Mouse (Mus musculus): ENCODE results near the gene Sec1. TPM values are rescaled to one million over a fixed set of nuclear protein-coding genes. Genes with fewer than 3 reads are reported as not detected.

Gene Sec1
- polyA plus RNA-seq, 1 experiment from 2014 or later: 0.32 TPM

DNA sequence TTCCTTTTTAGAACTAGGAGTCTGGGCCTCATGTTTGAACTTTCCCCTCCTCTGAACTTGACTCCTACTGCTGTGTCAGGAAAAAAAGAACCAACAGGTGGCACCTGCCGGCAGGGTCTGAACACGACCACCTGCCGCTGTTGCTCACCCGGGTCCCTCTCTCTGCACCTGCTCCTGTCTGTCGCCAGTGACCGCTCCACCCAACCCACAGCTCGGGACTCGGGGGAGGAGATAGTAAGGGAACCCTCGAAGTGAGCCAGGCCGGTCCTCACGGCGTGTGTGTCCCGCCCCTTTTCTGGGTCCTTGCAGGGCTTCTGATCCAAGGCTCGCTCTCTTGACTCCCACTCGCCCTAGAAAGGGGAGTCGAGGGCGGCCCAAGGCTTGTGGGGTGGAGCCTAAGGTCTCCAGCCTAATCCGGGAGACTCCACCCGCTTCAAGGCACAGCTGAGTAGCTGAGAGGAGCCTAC lies 54.6 kb downstream of the Sec1 start, which contains the start of gene Mamstr:
TSS of gene Mamstr (plus strand) at position 417 of the 467 bp plus-strand sequence.
- H3K27ac ChIP-seq (replicated peaks): peak within 1 kb of the TSS; percentile 29
- H3K36me3 ChIP-seq: peaks cover 11% of the 10 kb centered on the region
- H3K9me3 ChIP-seq (replicated peaks): 0 out of 2 replicates have a peak, but pooled peaks cover 4% of the 10 kb centered on the region
- peaks cover 24% of the 10 kb centered on the region for H3K27me3 ChIP-seq (ENCODE audit: low read depth, poor library complexity, severe bottlenecking)
- no peak for DNase-seq (ENCODE audit: low spot score)
- H3K4me3 ChIP-seq: no peak within 1 kb of the TSS
- WGBS: 21% methylated on average over 19 of the region's 19 CpGs
- peaks cover 60% of the 10 kb centered on the region for H3K4me1 ChIP-seq

- WGBS: 19% methylated on average over 29 of the region's 29 CpGs
- Histone ChIP-seq H3K4me3 (peak overlapping the region; percentile 46), H3K36me3 (peaks cover 11% of the 10 kb centered on the region), H3K4me1 (peaks cover 52% of the 10 kb centered on the region), H3K27me3 (ENCODE audit: low read depth, poor library complexity, severe bottlenecking) (peaks cover 24% of the 10 kb centered on the region), H3K9me3 (replicated peaks) (0 out of 2 replicates have a peak, but pooled peaks cover 4% of the 10 kb centered on the region), H3K27ac (replicated peaks) (peak overlapping the region; percentile 74)
- peak; percentile 96 for DNase-seq (ENCODE audit: low spot score)
These were observed 55.4 kb downstream of the Sec1 start for GRCm38 (mm10) chr7:45638623-45639401.

- WGBS: 96% methylated on average over 6 of the region's 6 CpGs
- Histone ChIP-seq H3K27me3 (ENCODE audit: low read depth, poor library complexity, severe bottlenecking) (peaks cover 35% of the 10 kb centered on the region), H3K36me3 (peaks cover 11% of the 10 kb centered on the region), H3K27ac (replicated peaks) (no peak overlapping the region), H3K9me3 (replicated peaks) (0 out of 2 replicates have a peak, but pooled peaks cover 4% of the 10 kb centered on the region), H3K4me3 (peak overlapping the region; percentile 46; the same call in 1 of the 2 replicates), H3K4me1 (peaks cover 46% of the 10 kb centered on the region)
- DNase-seq (ENCODE audit: low spot score): no peak
These were observed 56.5 kb downstream of the Sec1 start for GRCm38 (mm10) chr7:45637710-45638109.

DNA sequence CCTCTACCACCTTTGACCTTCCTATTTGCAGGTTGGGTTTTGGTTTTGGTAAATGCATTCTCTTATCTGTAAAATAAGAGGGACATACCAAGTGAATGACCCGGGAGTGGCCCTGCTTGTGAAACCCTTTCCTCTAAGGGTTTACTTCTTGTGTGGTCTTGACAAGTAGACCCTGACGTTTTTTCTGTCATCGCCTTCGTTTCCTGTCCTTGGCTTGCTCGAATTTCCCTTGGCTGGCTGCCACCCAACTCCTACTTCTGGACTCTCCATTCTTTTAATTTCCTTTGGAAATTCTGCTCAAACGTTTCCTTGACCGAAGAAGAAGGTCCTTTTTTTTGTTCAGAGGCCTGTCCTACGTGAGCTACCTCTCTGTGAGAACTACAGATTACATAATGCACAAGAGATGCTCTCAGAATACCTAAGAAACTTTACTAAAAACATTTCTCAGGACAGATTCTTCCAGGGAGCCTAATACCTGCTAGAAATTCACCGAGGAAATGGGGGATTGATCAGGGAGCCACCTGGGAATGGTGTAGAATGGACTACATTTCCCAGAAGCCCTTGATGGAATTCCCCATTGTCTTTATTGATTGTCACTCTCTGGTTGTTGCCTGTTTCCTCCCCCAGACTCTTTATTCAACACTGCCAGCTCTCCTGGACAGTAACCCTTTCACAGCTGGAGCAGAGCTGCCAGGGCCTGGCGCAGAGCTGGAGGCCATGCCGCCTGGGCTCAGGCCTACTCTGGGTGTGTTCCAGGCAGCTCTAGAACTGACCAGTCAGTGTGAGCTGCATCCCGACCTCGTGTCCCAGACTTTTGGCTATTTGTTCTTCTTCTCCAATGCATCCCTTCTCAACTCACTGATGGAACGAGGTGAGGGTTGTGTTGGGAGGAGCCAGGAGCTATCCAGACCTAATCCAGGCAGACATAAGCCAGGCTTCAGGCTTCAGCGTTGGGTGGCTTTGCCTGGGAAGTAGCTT lies 58.2 kb downstream of the Sec1 start:
- Histone ChIP-seq H3K4me3 (no peak overlapping the region), H3K27me3 (ENCODE audit: low read depth, poor library complexity, severe bottlenecking) (peaks cover 47% of the 10 kb centered on the region), H3K36me3 (peaks cover 11% of the 10 kb centered on the region), H3K9me3 (replicated peaks) (0 out of 2 replicates have a peak, but pooled peaks cover 4% of the 10 kb centered on the region), H3K4me1 (peaks cover 39% of the 10 kb centered on the region), H3K27ac (replicated peaks) (no peak overlapping the region)
- no peak for DNase-seq (ENCODE audit: low spot score)
- WGBS: 86% methylated on average over 15 of the region's 15 CpGs

DNA sequence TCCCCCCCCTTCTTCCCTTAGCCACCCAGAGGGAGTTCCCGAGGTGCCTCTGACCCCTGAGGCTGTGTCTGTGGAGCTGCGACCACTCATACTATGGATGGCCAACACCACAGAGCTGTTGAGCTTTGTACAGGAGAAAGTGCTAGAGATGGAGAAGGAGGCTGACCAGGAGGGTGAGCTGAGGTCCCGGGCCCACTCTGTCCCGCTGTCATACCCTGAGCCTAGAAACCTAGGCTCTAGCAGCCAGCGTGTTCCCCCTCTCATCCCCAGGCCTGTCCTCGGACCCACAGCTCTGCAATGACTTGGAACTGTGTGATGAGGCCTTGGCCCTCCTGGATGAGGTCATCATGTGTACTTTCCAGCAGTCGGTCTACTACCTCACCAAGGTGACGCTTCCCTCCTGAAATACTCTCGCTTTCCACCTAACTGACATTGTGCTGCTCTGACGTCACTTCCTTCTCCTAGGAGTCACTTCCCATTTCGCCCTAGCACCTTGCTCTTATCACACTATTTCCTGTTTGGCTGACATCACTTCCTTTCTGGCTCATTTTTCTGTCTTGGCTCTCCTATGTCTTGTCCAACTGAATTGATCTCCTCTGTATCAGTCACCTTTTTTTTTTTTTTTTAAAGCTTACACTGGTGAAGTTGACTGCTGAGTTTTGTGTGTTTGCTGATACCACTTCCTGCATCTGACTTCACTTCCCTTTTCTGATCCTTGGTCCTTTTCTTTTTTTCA lies 59.1 kb downstream of the Sec1 start:
- Histone ChIP-seq H3K36me3 (peaks cover 11% of the 10 kb centered on the region), H3K27ac (replicated peaks) (no peak overlapping the region), H3K9me3 (replicated peaks) (0 out of 2 replicates have a peak, but pooled peaks cover 4% of the 10 kb centered on the region), H3K4me3 (no peak overlapping the region), H3K4me1 (peaks cover 31% of the 10 kb centered on the region), H3K27me3 (ENCODE audit: low read depth, poor library complexity, severe bottlenecking) (peaks cover 48% of the 10 kb centered on the region)
- whole genome bisulfite sequencing: 92% methylated on average over 11 of the region's 11 CpGs
- DNase-seq (ENCODE audit: low spot score): no peak

DNA sequence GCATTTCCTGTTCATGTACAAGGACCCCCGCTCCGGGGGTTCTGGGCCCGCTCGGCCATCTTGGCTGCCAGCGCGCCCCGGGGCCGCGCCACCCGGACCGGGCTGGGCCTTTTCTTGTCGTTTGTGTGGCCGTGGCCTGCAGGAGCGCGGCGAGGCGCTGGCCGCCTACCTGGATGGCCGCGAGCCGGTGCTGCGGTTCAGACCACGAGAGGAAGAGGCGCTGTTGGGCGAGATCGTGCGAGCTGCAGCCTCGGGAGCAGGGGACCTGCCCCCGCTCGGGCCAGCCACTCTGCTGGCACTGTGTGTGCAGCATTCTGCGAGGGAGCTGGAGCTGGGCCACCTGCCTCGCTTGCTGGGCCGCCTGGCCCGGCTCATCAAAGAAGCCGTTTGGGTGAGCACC lies 61.7 kb downstream of the Sec1 start:
- Histone ChIP-seq H3K27ac (replicated peaks) (peak overlapping the region; percentile 77), H3K4me1 (peaks cover 18% of the 10 kb centered on the region), H3K9me3 (replicated peaks) (0 out of 2 replicates have a peak, but pooled peaks cover 4% of the 10 kb centered on the region), H3K4me3 (peak overlapping the region; percentile 45), H3K36me3 (peaks cover 11% of the 10 kb centered on the region), H3K27me3 (ENCODE audit: low read depth, poor library complexity, severe bottlenecking) (peaks cover 61% of the 10 kb centered on the region)
- WGBS: 22% methylated on average over 35 of the region's 35 CpGs
- peak; percentile 58 for DNase-seq (ENCODE audit: low spot score)

GRCm38 (mm10) chr7:45630064-45630907 lies 63.9 kb downstream of the Sec1 start:
- Histone ChIP-seq H3K4me3 (no peak overlapping the region), H3K27me3 (ENCODE audit: low read depth, poor library complexity, severe bottlenecking) (peaks cover 82% of the 10 kb centered on the region)
- no peak for DNase-seq (ENCODE audit: low spot score)

DNA sequence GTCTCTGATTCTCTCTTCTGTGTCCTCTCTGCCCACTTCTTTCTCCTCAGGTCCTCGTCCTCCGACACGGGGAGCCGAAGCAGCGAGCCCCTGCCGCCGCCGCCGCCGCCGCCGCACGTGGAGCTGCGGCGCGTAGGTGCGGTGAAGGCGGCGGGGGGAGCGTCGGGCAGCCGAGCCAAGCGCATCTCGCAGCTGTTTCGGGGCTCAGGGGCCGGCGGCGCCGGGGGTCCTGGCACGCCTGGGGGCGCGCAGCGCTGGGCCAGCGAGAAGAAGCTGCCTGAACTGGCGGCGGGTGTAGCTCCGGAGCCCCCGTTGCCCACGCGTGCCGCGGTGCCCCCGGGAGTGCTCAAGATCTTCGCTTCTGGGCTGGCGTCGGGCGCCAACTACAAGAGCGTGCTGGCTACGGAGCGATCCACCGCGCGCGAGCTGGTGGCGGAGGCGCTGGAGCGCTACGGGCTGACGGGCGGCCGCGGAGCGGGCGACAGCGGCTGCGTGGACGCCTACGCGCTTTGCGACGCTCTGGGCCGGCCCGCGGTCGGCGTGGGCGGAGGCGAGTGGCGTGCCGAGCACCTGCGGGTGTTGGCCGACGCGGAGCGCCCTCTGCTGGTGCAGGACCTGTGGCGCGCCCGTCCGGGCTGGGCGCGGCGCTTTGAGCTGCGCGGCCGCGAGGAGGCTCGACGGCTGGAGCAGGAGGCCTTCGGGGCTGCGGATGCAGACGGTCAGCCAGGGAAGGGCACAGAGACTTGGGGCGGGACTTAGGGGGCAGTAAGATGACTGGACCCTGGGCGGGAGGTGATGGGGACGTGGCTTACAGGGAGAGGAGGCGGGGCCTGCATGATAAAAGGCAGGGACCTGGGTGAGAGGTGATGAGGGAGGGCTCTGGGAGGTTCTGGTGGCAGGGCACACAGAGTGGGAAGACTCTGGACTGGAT lies 65.6 kb downstream of the Sec1 start:
- H3K27ac ChIP-seq (replicated peaks): peak overlapping the region; percentile 85
- H3K9me3 ChIP-seq (replicated peaks): no peaks in the 10 kb centered on the region
- H3K4me3 ChIP-seq: peak overlapping the region; percentile 63
- 1% methylated on average over 97 of the region's 105 CpGs for WGBS
- H3K27me3 ChIP-seq (ENCODE audit: low read depth, poor library complexity, severe bottlenecking): peaks cover 89% of the 10 kb centered on the region
- no peaks in the 10 kb centered on the region for H3K36me3 ChIP-seq
- peak; percentile 87 for DNase-seq (ENCODE audit: low spot score)
- peaks cover 18% of the 10 kb centered on the region for H3K4me1 ChIP-seq

More at GRCm38 (mm10) chr7:45630064-45630907, 63.9 kb downstream of the Sec1 start:
- Histone ChIP-seq H3K9me3 (replicated peaks) (no peaks in the 10 kb centered on the region), H3K27ac (replicated peaks) (no peak overlapping the region), H3K36me3 (no peaks in the 10 kb centered on the region), H3K4me1 (peaks cover 18% of the 10 kb centered on the region)
- WGBS: 73% methylated on average over 23 of the region's 23 CpGs

Data from midbrain, embryonic 10.5 days (tissue).